Mouse (Mus musculus) induced T-regulatory cell, adult 2 months (primary cell): ENCODE results near the gene Tmem132b.

Experiments used
- DNase-seq: peaks from one replicate; pipeline ENCODE4 v3.0.0-alpha.2; 2012; ENCODE audit warnings: low read depth

Gene Tmem132b

DNA sequence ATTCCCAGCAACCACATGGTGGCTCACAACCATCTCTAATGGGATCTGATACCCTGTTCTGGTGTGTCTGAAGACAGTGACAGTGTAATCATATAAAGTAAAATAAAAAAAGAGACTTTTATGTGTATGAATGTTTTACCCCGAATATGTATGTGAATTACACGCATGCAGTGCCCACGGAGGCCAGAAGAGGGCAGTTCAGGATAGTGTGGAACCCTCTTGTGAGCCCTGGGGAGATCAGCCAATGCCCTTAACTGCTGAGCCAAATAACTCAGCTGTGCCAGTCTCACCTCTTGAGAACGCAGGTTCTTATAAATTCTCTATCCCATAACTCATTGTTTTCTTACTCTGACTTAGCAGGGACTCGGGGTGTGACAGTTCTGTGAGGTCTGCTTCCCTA lies 12.9 kb upstream of the Tmem132b start:
- peak; percentile 36 for DNase-seq

DNA sequence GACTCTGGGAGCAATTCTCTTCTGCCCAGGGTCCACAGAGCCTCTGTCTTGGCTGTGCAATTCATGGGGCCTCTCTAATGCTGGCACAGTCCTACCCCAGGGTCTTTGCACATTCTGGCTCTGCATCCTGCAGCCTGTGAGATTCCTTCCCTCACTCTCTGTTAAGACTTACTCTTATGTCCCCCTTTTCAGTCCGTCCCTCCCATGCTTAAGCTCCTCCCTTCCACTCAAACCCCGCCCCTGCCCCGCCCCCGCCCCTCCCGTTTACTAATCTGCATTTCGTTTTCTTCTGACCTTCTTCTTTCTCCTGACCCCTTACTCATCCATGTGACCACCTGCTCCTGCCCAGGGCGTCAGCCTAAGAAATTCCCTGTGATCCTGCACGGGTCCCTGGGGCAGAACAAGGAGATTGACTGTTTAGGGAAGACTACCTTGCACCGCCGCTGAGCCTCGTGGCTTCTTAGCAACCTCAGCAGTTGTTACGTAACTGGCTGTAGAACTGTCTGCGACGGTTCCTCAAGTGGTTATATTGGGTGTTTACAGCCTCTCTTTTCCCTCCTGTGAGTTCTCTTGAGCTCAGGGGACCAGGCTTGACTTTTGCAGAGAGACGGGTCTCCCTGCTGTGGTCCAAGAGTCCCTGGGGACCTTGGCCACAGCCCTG lies 10.5 kb upstream of the Tmem132b start:
- DNase-seq = peak; percentile 24

DNA sequence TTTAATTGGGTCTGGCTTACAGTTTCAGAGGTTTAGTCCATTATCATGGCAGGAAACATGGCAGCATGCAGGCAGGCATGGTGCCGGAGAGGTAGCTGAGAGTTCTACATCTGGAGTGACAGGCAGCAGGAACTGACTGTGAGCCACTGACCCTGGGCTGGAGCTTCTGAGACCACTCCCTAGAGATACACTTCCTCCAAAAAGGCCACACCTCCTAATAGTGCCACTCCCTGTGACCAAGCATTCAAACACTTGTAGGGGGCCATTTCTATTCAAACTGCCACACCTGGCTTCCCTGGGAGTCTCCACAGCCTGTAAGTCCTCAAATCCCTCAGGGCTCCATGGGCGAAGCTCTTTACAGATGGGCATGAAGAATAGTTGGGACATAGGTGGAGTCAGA lies 8.2 kb upstream of the Tmem132b start:
- DNase-seq = no peak

DNA sequence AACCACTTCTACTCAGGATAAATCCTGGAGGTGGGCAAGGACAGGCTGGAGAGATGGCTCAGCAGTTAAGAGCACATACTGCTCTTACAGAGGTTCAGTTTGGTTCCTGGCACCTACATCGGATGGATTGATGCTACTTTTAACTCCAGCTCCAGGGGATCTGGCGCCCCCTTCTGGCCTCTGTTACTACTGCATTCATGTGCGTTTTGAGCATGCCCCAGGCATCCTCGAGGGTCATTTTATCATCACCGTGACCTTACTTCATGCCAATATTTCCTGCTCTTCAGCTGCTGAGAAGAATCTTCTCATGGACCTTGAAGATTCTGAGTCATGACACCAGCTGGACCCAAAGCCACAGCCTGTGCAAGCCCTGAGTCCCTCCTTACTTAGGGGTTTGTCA lies 6.1 kb upstream of the Tmem132b start:
- peak; percentile 41 for DNase-seq

GRCm38 (mm10) chr5:125526464-125526863 lies 5.1 kb upstream of the Tmem132b start:
- DNase-seq = peak; percentile 65

DNA sequence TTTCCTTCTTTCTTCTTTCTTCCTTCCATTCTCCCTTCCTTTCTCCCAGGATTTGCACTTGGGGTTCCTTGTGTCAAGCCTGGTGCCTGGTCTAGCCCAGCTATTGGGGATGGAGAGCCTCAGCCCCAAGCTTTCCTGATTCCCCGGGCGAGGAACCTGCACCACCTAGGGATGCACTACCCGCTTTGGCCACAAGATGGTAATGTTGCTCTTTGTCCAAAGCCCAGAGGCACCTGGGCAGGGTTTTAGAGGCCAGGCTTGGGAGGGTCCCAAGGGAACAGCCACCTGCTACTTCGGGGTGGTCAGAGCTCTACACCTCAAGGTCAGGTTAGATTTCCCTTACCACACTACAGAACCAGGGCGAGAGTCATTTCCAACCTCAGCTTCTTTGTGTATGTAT lies 2.5 kb upstream of the Tmem132b start:
- DNase-seq = peak; percentile 68

- no peak for DNase-seq
Measured at GRCm38 (mm10) chr5:125532191-125532544, 594 bp downstream of the Tmem132b start.

DNA sequence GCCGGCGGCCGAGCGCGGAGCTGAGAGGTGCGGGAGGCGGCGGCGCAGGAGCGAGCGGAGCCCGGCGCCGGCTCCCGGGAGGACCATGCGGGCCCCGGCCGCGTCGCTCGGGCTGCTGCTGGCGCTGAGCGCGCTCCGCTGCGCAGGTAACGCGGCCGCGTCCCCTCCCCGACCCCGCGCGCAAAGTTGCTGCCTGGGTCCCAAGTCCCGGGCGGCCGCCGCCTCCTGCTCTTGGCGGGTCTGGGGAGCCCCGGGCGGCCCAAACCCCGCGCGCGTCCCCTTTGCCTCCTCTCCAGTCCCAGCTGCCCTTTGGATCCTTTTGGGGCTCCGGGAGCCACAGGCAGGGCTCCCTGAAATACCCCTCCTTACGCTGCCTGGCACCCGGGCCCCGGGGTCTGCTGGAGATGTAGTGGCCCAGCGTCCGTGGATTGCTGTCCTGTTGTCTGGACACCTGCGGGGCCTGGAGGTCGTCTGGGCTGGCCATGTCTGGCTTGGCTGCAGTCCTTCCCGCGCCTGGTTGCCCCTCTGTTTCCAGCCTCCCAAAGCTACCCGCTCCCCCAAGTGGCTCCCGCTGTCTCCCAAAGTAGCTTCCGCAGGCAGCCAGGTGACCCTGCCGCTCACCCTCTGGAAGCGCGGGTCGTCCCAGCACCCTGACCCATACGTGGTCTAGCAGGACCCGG lies 1.1 kb downstream of the Tmem132b start:
- DNase-seq = no peak

- no peak for DNase-seq
Measured at GRCm38 (mm10) chr5:125533225-125533900, 1.8 kb downstream of the Tmem132b start.

- no peak for DNase-seq
Measured at GRCm38 (mm10) chr5:125534168-125534610, 2.6 kb downstream of the Tmem132b start.

- no peak for DNase-seq
Measured at GRCm38 (mm10) chr5:125534611-125535324, 3.2 kb downstream of the Tmem132b start.

DNA sequence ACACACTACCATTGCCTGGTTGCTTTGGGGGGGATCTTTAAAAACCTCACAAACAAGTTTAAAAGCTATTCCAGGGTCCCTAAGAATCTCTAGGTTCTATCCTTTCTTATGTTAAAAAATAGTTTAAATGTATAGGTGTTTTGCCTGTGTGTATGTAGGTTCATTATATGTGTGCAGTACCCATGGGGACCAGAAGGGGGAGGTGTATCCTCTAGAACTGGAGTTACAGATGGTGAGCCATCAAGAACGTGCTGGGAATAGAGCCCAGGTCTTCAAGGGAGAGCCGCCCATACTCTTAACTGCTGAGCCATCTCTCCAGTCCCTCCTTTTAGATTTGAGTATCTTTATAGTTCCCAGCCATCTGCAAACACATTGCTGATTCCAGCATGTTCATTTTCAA lies 13.5 kb downstream of the Tmem132b start:
- peak; percentile 26 for DNase-seq

- no peak for DNase-seq
Measured at GRCm38 (mm10) chr5:125546293-125546692, 14.7 kb downstream of the Tmem132b start.

GRCm38 (mm10) chr5:125549750-125550489 lies 18.3 kb downstream of the Tmem132b start:
- no peak for DNase-seq

DNA sequence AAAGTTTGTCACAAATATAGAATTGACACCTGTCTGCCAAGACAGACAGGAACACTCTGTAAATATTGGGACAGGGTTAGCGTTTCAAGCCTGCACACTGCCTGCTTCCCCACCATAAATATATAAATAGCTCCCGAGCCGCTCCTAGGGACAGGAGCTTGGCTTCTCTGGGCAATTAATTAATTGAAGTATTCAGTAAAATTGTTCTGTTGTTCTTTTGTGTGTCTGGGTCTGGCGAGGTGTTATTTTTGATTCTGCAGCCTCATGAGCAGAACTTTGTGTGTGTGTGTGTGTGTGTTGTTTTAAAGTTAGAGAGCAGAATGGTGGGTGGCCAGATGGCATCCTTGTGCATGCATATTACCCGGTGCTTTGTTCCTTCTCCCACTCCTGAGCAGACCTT lies 24.2 kb downstream of the Tmem132b start:
- DNase-seq = no peak

GRCm38 (mm10) chr5:125563492-125563891 lies 31.9 kb downstream of the Tmem132b start:
- no peak for DNase-seq

DNA sequence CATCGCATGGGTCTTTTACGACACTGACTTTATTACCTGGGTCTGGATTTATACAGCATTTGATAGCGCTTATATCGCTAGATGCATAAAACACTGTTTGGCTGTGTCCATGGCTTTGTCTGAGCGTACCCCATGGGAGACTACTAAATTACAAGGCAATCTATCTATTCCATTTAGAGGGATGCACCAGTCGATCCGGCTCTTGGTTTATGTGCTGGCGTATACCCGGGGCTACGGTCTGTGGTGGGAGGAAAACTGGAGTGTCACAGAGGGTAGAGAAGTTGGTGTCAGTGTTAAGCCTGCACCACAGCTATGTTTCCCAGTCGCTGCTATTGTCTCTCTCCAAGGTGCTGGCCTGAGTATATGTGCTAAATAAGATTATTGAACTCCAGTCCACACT lies 34.2 kb downstream of the Tmem132b start:
- DNase-seq = no peak

DNA sequence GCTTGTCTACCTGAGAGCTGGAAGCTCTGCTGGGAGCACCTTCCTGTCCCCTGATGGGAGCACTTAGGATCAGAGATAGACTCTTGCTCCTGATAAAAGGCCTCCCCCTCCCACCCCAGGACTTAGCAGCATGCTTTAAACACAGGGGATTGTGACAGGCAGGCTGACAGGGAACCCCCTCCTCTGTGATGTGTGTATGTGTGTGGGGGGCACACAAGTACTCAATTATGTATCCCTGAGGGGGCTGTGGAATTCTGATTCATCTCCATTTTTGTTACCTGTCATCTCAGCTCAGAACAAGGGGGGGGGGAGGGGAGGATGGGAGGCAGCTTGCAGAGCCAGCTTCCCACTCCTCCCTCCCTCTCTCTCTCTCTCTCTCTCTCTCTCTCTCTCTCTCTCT lies 36.9 kb downstream of the Tmem132b start:
- DNase-seq = no peak

DNA sequence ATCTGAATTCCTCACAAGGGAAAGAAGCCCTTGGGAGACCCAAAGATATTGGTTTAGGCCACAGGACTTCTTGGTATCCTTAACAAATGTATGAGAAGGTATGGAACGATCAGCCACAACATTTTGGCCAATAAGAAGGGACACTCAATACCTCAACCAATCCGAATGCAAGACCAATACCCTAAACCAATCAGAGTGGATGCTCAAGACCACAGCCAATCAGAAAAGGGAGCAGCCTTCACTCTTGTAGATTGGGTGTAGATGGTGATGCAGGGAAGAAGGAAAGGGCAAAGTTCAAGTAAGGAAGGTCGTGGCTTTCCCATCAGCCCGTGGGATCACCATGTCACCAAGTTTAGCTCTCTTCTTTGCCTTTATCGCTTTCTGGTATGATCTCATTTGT lies 40.4 kb downstream of the Tmem132b start:
- DNase-seq = no peak

DNA sequence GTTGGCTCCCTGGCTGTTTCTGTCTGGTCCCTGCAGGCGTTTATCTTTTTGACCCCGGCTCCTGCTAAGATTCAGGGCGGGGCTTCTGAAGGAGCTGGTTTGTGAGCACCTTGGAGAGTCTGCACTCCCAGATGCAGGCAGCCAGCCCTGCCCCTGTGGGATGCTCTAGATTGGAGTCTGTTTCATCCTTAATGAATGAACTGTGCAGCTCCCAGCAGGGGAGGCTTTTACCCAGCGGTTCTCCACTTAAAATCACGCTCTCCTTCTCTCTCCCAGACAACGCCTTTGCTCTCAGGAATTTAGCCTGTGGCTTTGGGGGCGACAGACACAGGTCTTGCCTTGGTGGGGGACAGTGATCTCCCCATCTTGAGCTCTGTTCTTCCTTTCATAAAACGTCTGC lies 43.3 kb downstream of the Tmem132b start:
- DNase-seq = no peak

GRCm38 (mm10) chr5:125575866-125576265 lies 44.3 kb downstream of the Tmem132b start:
- no peak for DNase-seq

GRCm38 (mm10) chr5:125578661-125579060 lies 47.1 kb downstream of the Tmem132b start:
- DNase-seq = no peak
